Mouse (Mus musculus) ES-E14 (cell line): ENCODE measurements around the gene Gm10842.

Experiments used
- CHD2 ChIP-seq: IDR thresholded peaks from 2 replicates; pipeline ENCODE4 v1.6.1; 2014; ENCODE audit warnings: mild to moderate bottlenecking, low read depth, low read length, inconsistent platforms
- HCFC1 ChIP-seq: IDR thresholded peaks from 2 replicates; pipeline ENCODE4 v1.6.1; 2012; ENCODE audit warnings: low read length, inconsistent platforms, borderline replicate concordance; ENCODE audit not compliant: insufficient read depth
- MAFK ChIP-seq: IDR thresholded peaks from 2 replicates; pipeline ENCODE4 v1.6.1; 2014; ENCODE audit warnings: mild to moderate bottlenecking, low read depth, low read length, inconsistent platforms; ENCODE audit not compliant: insufficient read depth
- ZC3H11A ChIP-seq: IDR thresholded peaks from 2 replicates; pipeline ENCODE4 v1.6.1; 2012; ENCODE audit warnings: low read depth, mild to moderate bottlenecking, inconsistent platforms, low read length, borderline replicate concordance
- ZNF384 ChIP-seq: IDR thresholded peaks from 2 replicates; pipeline ENCODE4 v1.6.1; 2012; ENCODE audit warnings: low read depth, low read length, inconsistent platforms

DNA sequence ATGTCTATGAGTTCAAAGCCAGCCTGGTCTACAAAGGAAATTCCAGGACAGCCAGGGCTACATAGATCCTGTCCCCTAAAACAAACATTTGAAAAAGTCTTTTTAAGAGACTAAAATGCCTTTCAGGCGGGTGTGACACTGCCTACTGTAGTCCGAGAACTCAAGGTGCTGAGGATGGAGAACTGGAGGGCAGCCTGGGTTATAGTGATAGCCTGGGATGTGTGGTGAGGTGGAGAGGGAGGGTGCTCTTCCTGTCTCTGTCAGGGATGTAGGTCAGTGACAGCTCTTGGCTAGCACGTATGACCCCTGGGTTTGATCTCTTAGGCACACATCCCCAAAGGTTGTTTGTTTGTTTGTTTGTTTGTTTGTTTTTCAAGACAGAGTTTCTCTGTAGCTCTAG, 2.6 kb upstream of the Gm10842 start:
- TF ChIP-seq ZNF384 (no peak), CHD2 (no peak), ZC3H11A (no peak), HCFC1 (no peak), MAFK (no peak)
